Mouse (Mus musculus): ENCODE measurements around the gene Ndufs8.
"Not testable (repeated sequence)": the region's sequence is repeated elsewhere in the genome, so short reads cannot be mapped to it uniquely, and the experiment has no call there.

Ndufs8 gene

DNA sequence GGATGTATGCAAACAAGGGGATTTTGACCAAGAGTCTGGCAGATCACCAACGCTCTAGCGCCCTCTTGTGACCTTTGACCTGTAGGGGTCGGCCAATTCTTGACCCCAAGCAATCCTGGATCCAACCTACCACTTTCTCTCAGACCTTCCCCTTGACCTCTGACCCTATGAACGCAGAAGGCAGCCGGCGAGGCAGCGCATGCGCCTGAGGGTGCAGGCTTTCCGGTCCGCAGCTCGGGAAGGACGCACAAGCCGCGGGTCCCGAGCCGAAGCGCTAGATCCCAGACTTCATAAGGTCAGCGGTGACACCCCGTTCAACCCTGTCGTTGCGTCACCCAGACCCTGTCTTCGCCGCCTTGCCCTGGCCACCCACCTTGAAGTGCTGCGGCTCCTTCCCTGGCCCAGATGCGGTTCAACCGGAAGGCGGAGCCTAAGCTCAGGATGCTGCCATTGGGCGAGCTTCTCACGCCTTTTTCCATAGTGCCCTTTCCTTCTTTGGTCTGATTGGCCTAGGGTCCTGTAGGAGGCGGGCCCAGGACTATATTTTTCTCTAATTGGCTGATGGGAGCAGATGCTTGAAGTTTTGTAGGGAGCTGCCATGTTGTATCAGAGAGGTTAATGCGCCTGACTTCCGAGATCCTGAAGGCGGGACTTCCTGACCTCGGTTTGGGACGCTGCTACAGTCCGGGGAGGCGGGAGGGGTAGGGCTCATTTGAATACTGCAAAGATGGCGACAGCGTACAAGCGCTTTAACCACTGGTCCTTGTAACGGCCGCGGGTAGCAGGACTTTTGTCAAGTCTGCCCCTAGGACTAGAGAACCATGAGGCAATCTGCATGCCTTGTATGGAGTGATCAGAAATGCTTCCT lies at the start of gene Ndufs8:
Gene Ndufs8, minus strand, starts transcription at position 438 of the 868 bp plus-strand sequence.
- peak; percentile 95 to 99 for DNase-seq

DNA sequence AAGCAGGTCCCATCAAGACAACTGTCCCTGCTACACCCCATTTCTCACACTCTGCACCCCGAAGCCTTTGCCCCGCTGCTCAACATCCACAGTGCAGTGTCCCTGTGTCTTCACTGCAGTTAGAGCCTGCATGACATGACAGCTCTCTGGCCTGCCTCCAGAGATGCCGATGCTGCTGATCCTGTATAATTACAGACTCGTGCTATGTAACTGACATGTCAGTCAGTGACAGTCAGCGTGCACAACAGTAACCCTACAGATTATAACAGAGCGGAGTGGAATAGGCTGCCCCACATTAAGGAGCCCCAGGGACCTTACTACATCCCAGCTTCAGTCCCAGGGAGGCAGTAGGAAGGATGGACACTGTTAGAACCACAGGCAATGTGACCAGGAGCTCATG lies 49.2 kb upstream of the Ndufs8 start:
- DNase-seq = not testable (repeated sequence)

DNA sequence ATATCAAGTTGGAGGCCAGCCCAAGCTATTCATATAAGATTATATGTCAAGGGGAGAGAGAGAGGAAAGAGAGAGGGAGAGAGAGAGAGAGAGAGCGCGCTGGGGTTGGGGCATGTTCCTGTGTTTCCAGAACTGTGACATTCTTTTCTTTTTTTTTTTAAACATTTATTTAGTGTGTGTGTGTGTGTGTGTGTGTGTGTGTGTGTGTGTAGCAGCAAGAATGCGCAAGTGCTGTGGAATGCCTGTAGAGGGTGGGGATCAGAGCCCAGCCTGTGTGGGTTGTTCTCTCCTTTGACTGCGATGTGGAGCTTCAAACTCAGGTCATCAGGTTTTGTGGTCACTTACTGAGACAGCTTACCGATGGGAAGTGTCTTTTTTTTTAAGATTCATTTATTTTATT lies 47.6 kb upstream of the Ndufs8 start:
- no peak for DNase-seq

DNA sequence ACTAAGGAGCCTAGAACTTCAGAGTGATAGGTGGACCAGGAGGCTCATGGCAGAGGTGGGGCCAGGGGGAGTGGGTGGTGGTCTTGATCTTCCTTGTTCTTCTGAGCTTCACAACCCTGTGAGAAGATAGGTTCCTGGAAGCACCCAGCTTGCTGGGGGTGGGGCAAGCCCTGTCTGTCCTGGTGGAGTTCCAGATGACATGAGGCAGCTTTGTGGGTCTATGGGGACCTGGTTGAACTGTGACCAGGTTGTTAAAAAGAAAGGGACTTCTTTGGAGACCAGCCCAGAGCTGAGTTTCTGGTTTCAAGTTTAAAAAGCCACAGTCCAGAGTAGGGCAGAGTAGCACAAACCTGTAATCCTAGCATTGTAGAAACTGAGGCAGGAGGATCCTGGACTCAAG lies 46.5 kb upstream of the Ndufs8 start:
- DNase-seq = peak; percentile 64 to 75

DNA sequence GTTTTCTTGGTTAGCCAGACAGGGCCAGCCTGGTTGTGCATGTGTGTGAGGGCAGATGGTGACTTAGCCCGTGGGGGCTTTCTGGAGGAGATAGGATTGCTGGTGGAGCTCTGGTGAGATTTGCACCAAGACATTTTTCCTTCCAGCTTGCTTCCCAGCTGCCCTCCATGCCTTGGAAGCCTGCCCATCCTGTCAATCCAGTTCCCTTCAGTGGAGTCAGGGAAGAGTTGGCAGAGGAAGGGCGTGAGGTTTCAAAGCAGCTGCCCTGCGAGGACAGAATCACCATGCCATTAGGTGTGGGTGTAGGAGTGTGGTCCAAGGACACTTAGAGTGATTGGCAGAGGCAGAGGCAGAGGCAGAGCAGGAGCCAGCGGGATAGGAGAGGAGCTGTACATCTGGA lies 45.9 kb upstream of the Ndufs8 start, which contains the start of gene Aldh3b3:
Gene Aldh3b3, plus strand, starts transcription at position 176 of the 400 bp plus-strand sequence.
- DNase-seq = peak in 1 of 2 experiments; percentile 41

DNA sequence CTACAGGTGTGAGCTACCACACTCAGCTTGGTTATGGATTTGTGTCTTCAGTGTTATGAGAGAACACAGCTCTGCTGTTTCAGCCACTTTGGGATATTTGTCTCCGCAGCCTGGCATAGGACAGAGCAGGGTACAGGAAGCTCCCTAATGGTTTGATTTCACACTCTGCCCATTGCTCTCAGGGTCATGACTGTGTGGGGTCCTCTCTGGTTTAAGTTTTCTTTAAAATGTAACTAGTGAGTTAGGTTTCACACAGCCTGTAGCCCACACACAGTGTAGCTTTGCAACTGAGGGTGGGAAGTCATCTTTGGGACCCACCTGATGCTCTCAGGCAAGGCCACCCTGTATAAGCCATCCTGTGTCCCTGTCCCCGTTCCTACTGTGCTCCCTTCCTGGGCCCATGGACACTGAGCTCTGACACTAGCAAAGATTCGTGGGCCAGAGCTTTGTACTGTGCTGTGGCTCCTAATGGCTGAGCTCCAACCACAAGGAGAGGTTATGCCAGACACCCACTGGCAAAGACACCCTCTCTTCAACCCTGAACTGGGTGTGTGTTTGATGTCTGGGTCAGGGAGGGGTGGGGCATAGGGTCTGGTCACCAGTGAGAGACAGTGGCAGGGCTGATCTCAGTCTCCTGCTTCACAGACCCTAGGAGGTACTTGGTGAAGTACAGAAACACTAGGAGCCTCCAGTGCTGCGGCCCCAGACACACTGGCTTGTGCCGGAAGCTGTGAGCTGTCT lies 44.9 kb upstream of the Ndufs8 start:
- peak in 1 of 2 experiments; percentile 57 for DNase-seq

DNA sequence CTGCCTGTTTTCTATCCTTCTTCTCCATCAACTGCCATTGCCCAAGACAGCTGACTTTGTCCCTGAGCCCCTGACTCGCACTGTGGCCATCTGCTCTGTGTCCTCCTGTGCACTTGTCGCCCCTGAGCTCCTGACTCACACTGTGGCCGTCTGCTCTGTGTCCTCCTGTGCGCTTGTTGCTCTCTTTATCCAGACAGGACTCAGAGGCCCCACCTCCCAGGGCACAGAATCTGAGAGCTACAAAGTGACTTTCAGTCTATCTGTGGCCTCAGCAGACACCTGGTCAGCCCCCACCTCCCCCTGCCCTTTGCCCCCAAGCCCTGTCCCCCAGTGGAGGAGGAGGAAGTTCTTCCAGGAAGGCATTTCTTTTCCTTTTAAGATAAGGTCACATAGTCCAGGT lies 43.2 kb upstream of the Ndufs8 start:
- no peak for DNase-seq

DNA sequence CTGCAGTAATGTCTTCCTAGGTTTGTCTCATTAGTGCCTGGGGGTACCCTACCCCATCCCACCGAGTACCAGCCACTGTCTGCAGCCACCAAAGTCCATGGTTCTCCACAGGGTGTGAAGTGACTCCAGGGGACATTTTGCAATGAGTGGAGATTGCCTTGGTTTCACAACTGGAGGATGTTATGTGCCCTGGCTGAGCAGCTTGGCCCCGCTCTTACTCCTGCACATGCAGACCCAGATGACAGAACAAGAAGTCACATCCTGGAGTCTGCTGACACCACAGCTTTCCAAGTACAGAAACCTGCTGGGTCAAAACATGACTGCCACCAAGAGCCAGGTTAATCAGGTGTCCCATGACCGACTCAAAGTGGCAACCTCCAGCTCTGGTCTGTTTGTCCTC lies 42.5 kb upstream of the Ndufs8 start:
- DNase-seq = no peak

DNA sequence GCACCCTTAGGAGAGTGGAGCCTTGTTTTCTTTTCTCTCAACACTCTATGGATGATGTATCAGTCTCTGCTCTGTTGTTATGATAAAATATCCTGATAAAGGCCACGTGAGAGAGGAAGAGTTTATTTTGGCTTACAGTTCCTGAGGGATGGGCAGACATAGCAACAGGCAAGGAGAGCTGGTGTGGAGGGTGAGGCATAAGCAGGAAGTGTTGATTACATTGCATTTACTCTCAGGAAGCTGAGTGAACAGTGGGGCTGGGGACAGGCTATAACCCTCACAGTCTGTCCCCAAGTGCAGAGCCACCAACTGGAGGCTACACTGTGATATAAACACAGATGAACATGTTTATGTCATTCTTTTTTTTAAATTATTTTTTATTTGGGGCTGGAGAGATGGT lies 39.5 kb upstream of the Ndufs8 start:
- no peak for DNase-seq

DNA sequence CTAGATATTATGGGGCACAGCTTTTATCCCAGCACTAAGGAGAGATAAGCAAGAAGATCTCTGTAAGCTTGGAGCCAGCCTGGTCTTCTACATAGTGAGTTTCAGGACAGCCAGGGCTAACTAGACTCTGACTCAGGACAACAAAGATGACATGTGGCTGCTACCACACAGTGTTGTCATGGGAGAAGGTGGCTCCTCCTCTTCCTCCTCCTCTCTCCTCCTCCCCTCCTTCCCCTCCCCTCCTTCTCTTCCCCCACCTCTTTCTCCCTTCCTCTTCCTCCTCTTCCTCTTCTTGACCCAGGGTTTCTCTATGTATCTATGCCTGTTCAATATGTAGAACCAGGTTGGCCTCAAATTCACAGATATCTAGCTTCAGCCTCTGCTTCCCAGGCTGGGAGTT lies 38.9 kb upstream of the Ndufs8 start:
- DNase-seq = no peak

DNA sequence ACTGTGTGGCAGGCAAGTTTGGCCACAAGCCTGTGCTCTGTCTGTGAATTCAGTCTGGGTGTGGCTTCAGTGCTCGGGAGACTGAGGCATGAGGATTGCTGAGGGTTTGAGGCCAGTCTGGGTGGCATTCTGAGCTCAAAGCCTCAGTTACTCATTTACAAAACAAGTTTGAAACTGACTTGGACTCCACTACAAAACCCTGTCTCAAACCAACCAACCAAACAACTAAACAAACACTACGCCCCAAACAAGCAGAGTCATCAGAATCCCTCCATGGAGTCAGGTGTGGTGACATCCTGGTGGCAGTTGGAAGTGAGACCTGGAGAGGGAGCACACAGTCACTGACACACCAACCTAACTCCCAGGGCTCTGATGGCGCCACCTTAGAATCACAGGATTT lies 37.8 kb upstream of the Ndufs8 start:
- DNase-seq = peak; percentile 53 to 62

DNA sequence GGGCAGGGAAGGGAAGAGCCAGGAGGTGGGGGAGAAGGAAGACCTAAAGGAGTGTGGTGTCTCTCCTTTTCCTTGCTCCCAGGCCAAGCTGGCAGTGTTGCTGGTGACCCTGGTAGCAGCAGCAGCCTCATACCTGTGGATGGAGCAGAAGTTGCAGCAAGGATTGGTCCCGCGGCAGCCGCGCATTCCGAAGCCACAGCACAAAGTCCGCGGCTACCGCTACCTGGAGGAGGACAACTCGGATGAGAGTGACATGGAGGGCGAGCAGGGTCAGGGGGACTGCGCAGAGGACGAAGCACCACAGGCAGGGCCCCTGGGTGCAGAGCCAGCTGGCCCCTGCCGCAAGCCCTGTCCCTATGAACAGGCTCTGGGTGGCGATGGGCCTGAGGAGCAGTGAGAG lies 36.0 kb upstream of the Ndufs8 start:
- DNase-seq = peak; percentile 46 to 54

DNA sequence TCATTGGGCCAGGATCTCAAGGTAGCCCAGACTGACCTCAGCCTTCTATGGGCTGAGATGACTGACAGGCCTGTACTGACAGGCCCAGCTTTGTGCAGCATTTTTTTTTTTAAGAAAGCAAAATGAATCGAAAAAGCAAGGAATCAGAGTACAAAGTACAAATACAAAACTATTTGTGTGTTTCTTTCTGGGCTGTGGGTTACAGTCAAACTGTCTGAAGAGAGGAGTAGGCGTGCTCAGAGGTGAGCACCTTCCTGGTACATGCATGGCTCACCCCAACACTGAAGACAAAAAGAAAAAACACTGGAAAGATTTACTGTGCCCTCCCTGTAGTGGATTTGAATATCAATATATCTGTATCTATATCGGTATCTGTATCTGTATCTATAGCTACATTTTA lies 35.2 kb upstream of the Ndufs8 start:
- DNase-seq = no peak

DNA sequence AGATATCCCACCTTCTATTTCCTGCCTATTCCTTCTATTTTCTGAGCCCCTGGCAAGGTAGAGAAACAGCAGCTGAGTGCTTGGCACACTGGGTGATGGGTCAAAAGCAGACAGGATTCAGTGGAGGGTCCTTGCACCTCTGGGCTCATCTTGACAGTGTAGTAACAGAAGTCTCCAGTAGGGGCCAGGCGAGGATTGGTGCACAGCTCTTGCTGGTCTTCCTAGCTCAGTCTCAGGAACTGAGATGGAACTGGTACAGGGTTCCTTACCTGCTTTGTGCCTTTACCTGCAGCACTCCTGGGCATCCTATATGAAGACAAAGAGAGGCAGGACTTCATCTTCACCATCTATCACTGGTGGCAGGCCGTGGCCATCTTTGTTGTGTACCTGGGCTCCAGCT lies 34.1 kb upstream of the Ndufs8 start:
- DNase-seq = peak; percentile 73 to 88

DNA sequence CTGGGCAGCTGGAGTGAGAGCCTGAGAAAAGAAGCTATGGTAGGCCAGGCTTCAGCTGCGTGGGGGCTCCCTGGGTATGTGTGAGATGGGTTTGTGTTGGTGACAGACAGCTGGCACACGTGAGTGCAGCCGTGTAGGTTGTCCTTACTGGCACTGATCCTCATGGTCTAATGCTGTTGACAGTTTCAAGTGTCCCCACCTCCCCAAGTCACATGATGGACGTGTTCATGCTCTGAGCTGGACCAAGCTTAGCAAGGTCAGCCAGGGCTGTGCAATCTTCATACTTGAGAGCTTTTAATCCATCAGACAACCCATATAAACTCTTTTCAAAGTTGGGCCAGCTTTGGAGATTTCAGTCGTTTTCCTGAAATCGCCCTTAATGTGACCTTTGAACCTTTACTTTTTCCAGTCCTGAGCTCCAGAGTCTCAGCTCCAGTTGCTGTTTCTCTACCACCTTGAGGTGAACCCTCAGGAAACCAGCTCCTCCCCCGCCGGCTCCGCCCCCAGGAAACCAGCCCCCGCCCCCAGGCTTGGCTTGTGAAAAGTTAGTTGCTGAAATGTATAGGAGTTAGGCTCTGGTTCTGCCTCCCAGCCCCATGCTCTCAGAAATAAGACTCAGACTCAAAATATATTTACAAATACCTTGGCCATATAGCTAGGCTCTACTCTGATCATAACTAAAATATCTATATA lies 33.4 kb upstream of the Ndufs8 start:
- peak in 1 of 2 experiments; percentile 77 for DNase-seq

DNA sequence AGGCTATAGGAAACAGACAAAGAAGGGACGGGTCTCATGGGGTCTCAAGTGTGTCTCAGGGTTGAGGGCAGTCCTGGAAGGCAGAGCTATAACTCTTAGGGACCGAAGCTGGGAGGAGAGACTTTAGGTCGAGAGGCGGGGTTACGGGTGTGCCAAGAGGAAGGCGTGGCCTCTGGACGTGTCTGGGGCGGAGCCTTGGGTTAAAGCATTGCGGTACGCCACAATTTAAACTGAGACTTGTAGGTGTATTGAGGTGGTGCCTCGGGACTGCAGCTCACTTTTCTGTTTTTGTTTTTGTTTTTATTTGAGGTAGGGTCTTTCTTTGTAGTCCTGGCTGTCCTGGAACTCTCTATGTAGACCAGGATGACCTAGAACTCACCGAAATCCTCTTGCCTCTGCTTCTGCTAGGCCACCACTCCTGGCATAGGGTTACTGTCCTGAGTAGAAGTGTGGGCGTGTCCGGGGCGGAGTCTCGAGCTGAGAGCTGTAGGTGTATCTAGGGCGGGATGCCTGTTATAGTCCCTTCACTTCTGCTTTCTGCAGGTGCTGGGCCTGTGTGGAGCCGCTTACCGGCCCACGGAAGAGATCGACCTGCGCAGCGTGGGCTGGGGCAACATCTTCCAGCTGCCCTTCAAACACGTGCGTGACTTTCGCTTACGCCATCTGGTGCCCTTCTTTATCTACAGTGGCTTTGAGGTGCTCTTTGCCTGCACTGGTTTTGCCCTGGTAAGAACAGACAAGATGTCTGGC lies 30.6 kb upstream of the Ndufs8 start:
- DNase-seq = peak in 1 of 2 experiments; percentile 54

DNA sequence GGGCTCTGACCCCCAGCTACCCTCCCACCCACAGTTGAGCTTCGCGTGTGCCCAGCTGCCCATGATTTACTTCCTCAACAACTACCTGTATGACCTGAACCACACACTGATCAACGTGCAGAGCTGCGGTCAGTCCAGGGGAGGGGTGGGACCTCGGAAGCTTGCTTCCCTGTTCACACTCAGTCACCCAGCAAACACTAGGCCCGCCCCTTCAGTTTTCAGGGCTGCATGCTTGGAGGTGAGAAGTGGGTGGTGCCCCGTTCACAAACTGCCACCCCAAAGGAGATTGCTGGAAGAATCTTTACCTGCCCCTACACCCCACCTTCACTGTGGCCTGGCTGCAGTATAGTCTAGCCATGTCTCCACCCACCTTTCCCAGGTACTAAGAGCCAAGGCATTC lies 29.7 kb upstream of the Ndufs8 start:
- no peak for DNase-seq

DNA sequence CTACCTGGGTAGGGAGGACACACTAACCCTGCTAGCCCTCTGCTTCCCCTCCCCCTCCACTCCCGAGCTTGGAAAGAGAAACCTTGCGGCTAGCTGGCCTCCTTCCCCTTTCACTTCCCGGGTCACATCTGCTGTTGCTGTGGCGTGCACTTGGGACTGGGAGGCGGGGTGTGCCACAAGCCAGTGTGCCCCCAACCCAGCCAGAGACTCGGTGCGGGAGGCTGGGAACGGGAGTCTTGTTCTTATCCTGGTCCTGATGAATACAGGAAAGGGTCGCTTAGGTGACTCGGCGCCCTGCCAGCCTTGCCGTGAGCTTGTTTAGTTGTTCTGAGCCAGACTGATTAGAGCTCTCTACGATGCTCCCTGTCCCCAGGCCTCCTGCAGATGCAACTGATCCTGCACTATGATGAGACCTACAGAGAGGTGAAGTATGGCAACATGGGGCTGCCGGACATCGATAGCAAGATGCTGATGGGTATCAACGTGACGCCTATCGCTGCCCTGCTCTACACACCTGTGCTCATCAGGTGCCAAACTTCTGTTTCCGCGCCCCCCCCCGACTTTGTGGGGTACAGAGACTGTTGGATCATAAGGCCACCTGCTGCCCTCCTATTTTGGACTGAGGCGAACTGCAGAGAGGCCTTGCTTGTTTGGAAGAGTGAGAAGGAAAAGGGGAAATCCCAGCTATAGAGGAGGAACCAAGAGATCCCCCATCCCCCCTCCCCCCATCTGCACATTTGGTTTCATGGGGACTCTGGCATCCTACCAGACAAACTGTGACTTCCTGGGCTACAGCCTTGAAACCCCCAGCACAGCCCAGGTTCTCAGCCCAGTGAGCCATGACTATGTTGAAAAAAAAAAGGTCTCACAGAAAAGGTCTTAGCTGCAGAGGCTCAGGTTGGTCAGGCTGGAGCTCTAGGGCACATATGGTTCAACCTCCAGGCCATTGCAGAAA lies 23.6 kb upstream of the Ndufs8 start:
- peak; percentile 58 to 72 for DNase-seq

DNA sequence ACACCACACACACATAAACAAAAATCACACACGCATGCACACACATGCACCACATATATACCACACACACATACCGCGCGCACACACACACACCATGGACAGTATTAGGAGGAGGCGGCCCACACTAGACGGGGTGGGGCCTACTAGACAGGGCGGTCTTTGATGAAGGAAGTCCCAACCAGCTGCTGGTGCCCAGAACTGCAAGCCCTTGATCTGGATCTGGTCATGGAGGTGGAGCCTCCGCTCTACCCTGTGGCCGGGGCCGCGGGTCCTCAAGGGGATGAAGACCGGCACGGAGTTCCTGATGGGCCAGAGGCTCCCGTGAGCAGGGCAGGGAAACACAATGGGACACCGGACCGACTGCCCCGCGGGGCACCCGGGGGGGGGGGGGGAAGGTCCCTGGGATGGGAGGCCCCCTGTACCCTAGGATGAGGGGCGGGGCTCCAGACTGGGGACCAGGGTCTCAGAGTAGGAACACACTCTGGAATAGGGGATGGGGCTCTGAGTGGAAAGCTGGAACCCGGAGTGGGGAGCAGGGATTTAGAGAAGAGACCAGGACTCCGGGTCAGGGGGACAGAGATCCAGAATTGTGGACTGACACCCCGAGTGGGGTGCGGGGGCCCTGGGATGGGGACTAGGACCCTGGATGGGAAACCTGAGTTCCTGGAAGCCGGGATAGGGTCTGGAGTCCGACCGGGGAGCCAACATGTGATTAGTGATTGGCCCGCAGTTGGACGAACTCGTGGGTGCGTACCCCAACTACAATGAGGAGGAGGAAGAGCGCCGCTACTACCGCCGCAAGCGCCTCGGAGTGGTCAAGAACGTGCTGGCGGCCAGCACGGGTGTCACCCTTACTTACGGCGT lies 22.7 kb upstream of the Ndufs8 start, which contains the start of gene Unc93b1:
Gene Unc93b1, plus strand, starts transcription at position 155 of the 864 bp plus-strand sequence.
- peak; percentile 65 to 68 for DNase-seq

DNA sequence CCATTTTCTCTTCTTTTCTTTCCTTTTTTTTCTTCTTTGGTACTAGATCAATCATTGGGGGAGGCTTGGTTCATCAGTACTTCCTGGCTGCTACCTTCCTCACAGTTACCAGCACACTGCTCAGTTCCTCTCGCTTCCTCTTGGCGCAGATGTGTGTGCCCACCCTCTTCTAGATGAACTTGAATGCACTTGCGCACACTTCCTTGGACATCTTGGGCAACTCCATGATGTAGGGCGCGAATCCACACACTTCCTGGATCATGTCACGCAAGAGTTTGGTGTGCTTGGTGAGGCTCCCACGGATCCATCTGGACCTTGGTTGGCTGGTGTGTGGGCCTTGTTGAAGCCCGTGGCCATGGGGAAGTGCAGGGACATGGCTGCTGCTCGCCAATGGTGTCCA lies 19.1 kb upstream of the Ndufs8 start:
- no peak for DNase-seq

Measured in kidney, adult 8-10 months (tissue).